Mouse (Mus musculus): ENCODE measurements around the gene Cntnap2.

GRCm38 (mm10) chr6:45366442-45366841 is 307.3 kb downstream of the Cntnap2 start:
- TF ChIP-seq POLR2A (IDR thresholded peaks at IDR 0.05; ENCODE audit: borderline replicate concordance, low read depth, low read length) (no peak), CTCF (IDR thresholded peaks at IDR 0.05; ENCODE audit: low read depth, low read length) (no peak)
